7 mouse cellular contexts compared by ENCODE assay signal in the genomic region with DNA sequence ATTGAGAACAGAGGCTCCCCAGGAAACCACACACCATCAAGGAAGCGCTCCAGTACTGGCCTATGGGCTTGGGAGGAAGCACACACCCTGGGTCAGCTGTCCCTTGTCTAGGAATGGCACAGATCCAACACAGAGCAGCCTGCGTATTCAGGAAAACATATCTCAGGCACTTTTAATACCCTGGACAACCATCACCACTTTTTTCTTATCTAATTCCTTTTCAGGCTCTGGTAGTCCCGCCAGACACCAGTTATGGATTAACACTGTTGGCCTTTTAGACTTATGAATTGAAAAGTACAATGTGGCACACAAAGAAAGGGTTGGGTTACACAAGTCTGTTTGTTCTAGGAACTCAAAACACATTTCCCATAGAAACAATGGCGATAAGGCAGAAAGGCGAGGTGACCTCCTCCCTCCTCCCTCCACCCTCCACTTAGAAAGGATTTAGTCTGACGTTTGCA. TPM values are rescaled to one million over a fixed set of nuclear protein-coding genes. Genes with fewer than 3 reads are reported as not detected.
DNase-seq lines count a peak whose midpoint lies in the region; ATAC-seq lines count a peak whose summit lies in the region.

No protein-coding gene starts in this region.

- no peaks in the 10 kb centered on the region for H3K9me3 ChIP-seq in heart, embryonic 14.5 days (ENCODE audit: control insufficient read depth, low read length)
- no peaks in the 10 kb centered on the region for H3K9me3 ChIP-seq in liver, embryonic 12.5 days (replicated peaks)
- H3K9me3 ChIP-seq in stomach, embryonic 16.5 days (replicated peaks; ENCODE audit: control insufficient read depth, low read length), result no peaks in the 10 kb centered on the region

- no peak overlapping the region for H3K9ac ChIP-seq in heart, embryonic 14.5 days (ENCODE audit: low read length)
- no peak overlapping the region for H3K9ac ChIP-seq in liver, embryonic 12.5 days
- no peak overlapping the region for H3K9ac ChIP-seq in stomach, embryonic 16.5 days (ENCODE audit: low read length)

- H3K4me2 ChIP-seq in heart, embryonic 14.5 days (ENCODE audit: low read length), result no peak overlapping the region
- H3K4me2 ChIP-seq in liver, embryonic 12.5 days, result no peak overlapping the region
- H3K4me2 ChIP-seq in stomach, embryonic 16.5 days (ENCODE audit: low read depth, low read length), result no peak overlapping the region

- peak; percentile 84 for ATAC-seq in heart, embryonic 14.5 days (ENCODE audit: insufficient number of reproducible peaks, insufficient read depth, low FRiP score, low read depth)
- ATAC-seq in liver, embryonic 12.5 days, result peak; percentile 68
- peak; percentile 86 for ATAC-seq in stomach, embryonic 16.5 days (ENCODE audit: insufficient read depth, low FRiP score)
- ATAC-seq in monocyte, adult 5-6 weeks (replicated peaks; ENCODE audit: insufficient number of reproducible peaks, low FRiP score, low TSS enrichment, poor library complexity, severe bottlenecking), result no peak

- H3K36me3 ChIP-seq in heart, embryonic 14.5 days (ENCODE audit: control insufficient read depth, insufficient read depth, low read length), result no peaks in the 10 kb centered on the region
- no peaks in the 10 kb centered on the region for H3K36me3 ChIP-seq in liver, embryonic 12.5 days
- H3K36me3 ChIP-seq in stomach, embryonic 16.5 days (ENCODE audit: control insufficient read depth, insufficient read depth, low read length), result no peaks in the 10 kb centered on the region

- no peak overlapping the region for H3K4me3 ChIP-seq in heart, embryonic 14.5 days (ENCODE audit: control insufficient read depth in 1 of 2, insufficient read depth in 1 of 2, low read depth in 1 of 2, low read length in 2 of 2)
- H3K4me3 ChIP-seq in liver, embryonic 12.5 days, result no peak overlapping the region
- H3K4me3 ChIP-seq in stomach, embryonic 16.5 days (replicated peaks; ENCODE audit: low read length), result no peak overlapping the region

- 16% methylated on average over 6 of the region's 6 CpGs for WGBS in heart, embryonic 14.5 days
- WGBS in liver, embryonic 12.5 days (ENCODE audit: insufficient replicate concordance), result 23% methylated on average over 6 of the region's 6 CpGs
- 13% methylated on average over 6 of the region's 6 CpGs for WGBS in stomach, embryonic 16.5 days

- H3K27ac ChIP-seq in heart, embryonic 14.5 days (replicated peaks in 1 of 2; ENCODE audit: control insufficient read depth in 1 of 2, insufficient read depth in 1 of 2, low read depth in 2 of 2, low read length in 2 of 2), result peak overlapping the region in 1 of 2 experiments; percentile 45; a peak in 2 of 4 replicates
- no peak overlapping the region for H3K27ac ChIP-seq in liver, embryonic 12.5 days
- H3K27ac ChIP-seq in stomach, embryonic 16.5 days (ENCODE audit: low read length), result peak overlapping the region; percentile 49

- H3K27me3 ChIP-seq in heart, embryonic 14.5 days (ENCODE audit: control insufficient read depth, insufficient read depth, low read length), result no peaks in the 10 kb centered on the region
- H3K27me3 ChIP-seq in liver, embryonic 12.5 days (replicated peaks), result no peaks in the 10 kb centered on the region
- no peaks in the 10 kb centered on the region for H3K27me3 ChIP-seq in stomach, embryonic 16.5 days (ENCODE audit: control insufficient read depth, insufficient read depth, low read length)

- H3K4me1 ChIP-seq in heart, embryonic 14.5 days (ENCODE audit: control insufficient read depth in 2 of 2, insufficient read depth in 2 of 2, low read length in 2 of 2), result no peaks in the 10 kb centered on the region
- H3K4me1 ChIP-seq in liver, embryonic 12.5 days, result no peaks in the 10 kb centered on the region
- peaks cover 9% of the 10 kb centered on the region; the same call in 1 of the 2 replicates for H3K4me1 ChIP-seq in stomach, embryonic 16.5 days (ENCODE audit: control insufficient read depth, insufficient read depth, low read length)

- DNase-seq in testis, postnatal 14 days (ENCODE audit: low spot score), result peak; percentile 11
- no peak for DNase-seq in testis, postnatal 10 days (ENCODE audit: low spot score)
- no peak for DNase-seq in right cerebral cortex, postnatal 10 days (ENCODE audit: low spot score in 2 of 2)

RNA-seq across cellular contexts. Expression of a gene that starts 56.8 kb away (rescaled TPM):
- polyA plus RNA-seq in heart, embryonic 14.5 days (2014; fragmentation: Nextera tagmentation; extraction: Ambion mirVana), result 0.78 and 1.5 TPM in 2 replicates
- 0.25 and 0.30 TPM in 2 replicates for polyA plus RNA-seq in liver, embryonic 12.5 days (2016; fragmentation: Nextera tagmentation; extraction: Ambion mirVana)
- polyA plus RNA-seq in stomach, embryonic 16.5 days (2015; fragmentation: Nextera tagmentation; extraction: Ambion mirVana), result 2.7 and 3.3 TPM in 2 replicates
- 5.5 to 10.3 TPM (median 8.7 TPM) in 3 replicates for total RNA-seq in monocyte, adult 5-6 weeks (2017)
